Mouse (Mus musculus): ENCODE results near the gene Stk32c. TPM values are rescaled to one million over a fixed set of nuclear protein-coding genes. Genes with fewer than 3 reads are reported as not detected.

Gene Stk32c
- polyA plus RNA-seq, 1 experiment = 5.1 TPM

- H3K36me3 ChIP-seq (ENCODE audit: control insufficient read depth, insufficient read depth, low read length) = no peaks in the 10 kb centered on the region
- H3K27ac ChIP-seq (ENCODE audit: control insufficient read depth, insufficient read depth, low read depth, low read length) = no peak overlapping the region
- no peak overlapping the region for H3K4me3 ChIP-seq (ENCODE audit: control insufficient read depth, low read depth, low read length)
- no peaks in the 10 kb centered on the region for H3K27me3 ChIP-seq (ENCODE audit: control insufficient read depth, insufficient read depth, low read length)
- TF ChIP-seq CTCF (IDR thresholded peaks at IDR 0.05; ENCODE audit: control insufficient read depth, insufficient read depth, insufficient replicate concordance, low read depth, low read length) (peak; percentile 51; the same call in 1 of the 2 replicates), POLR2A (IDR thresholded peaks at IDR 0.05; ENCODE audit: control insufficient read depth, low read depth, low read length) (no peak)
- H3K4me1 ChIP-seq (ENCODE audit: control insufficient read depth, insufficient read depth, low read length) = no peaks in the 10 kb centered on the region
Measured at GRCm38 (mm10) chr7:139200108-139200507, 13.0 kb downstream of the Stk32c start.

GRCm38 (mm10) chr7:139197022-139197421, 16.1 kb downstream of the Stk32c start:
- H3K27ac ChIP-seq (ENCODE audit: control insufficient read depth, insufficient read depth, low read depth, low read length) = no peak overlapping the region
- TF ChIP-seq CTCF (IDR thresholded peaks at IDR 0.05; ENCODE audit: control insufficient read depth, insufficient read depth, insufficient replicate concordance, low read depth, low read length) = no peak
- TF ChIP-seq POLR2A (IDR thresholded peaks at IDR 0.05; ENCODE audit: control insufficient read depth, low read depth, low read length) = no peak
- no peaks in the 10 kb centered on the region for H3K4me1 ChIP-seq (ENCODE audit: control insufficient read depth, insufficient read depth, low read length)
- H3K4me3 ChIP-seq (ENCODE audit: control insufficient read depth, low read depth, low read length) = no peak overlapping the region
- no peaks in the 10 kb centered on the region for H3K27me3 ChIP-seq (ENCODE audit: control insufficient read depth, insufficient read depth, low read length)
- H3K36me3 ChIP-seq (ENCODE audit: control insufficient read depth, insufficient read depth, low read length) = no peaks in the 10 kb centered on the region

GRCm38 (mm10) chr7:139191619-139192018, 21.5 kb downstream of the Stk32c start:
- Histone ChIP-seq H3K4me1 (ENCODE audit: control insufficient read depth, insufficient read depth, low read length) (peaks cover 9% of the 10 kb centered on the region), H3K36me3 (ENCODE audit: control insufficient read depth, insufficient read depth, low read length) (no peaks in the 10 kb centered on the region), H3K27ac (ENCODE audit: control insufficient read depth, insufficient read depth, low read depth, low read length) (no peak overlapping the region), H3K4me3 (ENCODE audit: control insufficient read depth, low read depth, low read length) (no peak overlapping the region), H3K27me3 (ENCODE audit: control insufficient read depth, insufficient read depth, low read length) (no peaks in the 10 kb centered on the region; the same call in 1 of the 2 replicates)
- TF ChIP-seq CTCF (IDR thresholded peaks at IDR 0.05; ENCODE audit: control insufficient read depth, insufficient read depth, insufficient replicate concordance, low read depth, low read length) = no peak; the same call in 1 of the 2 replicates
- TF ChIP-seq POLR2A (IDR thresholded peaks at IDR 0.05; ENCODE audit: control insufficient read depth, low read depth, low read length) = no peak

- no peaks in the 10 kb centered on the region; the same call in 1 of the 2 replicates for H3K27me3 ChIP-seq (ENCODE audit: control insufficient read depth, insufficient read depth, low read length)
- H3K4me3 ChIP-seq (ENCODE audit: control insufficient read depth, low read depth, low read length) = no peak overlapping the region
- H3K4me1 ChIP-seq (ENCODE audit: control insufficient read depth, insufficient read depth, low read length) = peaks cover 9% of the 10 kb centered on the region
- H3K36me3 ChIP-seq (ENCODE audit: control insufficient read depth, insufficient read depth, low read length) = no peaks in the 10 kb centered on the region
- TF ChIP-seq POLR2A (IDR thresholded peaks at IDR 0.05; ENCODE audit: control insufficient read depth, low read depth, low read length) = no peak
- TF ChIP-seq CTCF (IDR thresholded peaks at IDR 0.05; ENCODE audit: control insufficient read depth, insufficient read depth, insufficient replicate concordance, low read depth, low read length) = no peak
- H3K27ac ChIP-seq (ENCODE audit: control insufficient read depth, insufficient read depth, low read depth, low read length) = no peak overlapping the region
Measured at GRCm38 (mm10) chr7:139190616-139191015, 22.5 kb downstream of the Stk32c start.

- Histone ChIP-seq H3K27me3 (ENCODE audit: control insufficient read depth, insufficient read depth, low read length) (no peaks in the 10 kb centered on the region; the same call in 1 of the 2 replicates), H3K36me3 (ENCODE audit: control insufficient read depth, insufficient read depth, low read length) (no peaks in the 10 kb centered on the region), H3K4me3 (ENCODE audit: control insufficient read depth, low read depth, low read length) (peak overlapping the region; percentile 63), H3K4me1 (ENCODE audit: control insufficient read depth, insufficient read depth, low read length) (peaks cover 9% of the 10 kb centered on the region), H3K27ac (ENCODE audit: control insufficient read depth, insufficient read depth, low read depth, low read length) (no peak overlapping the region)
- TF ChIP-seq POLR2A (IDR thresholded peaks at IDR 0.05; ENCODE audit: control insufficient read depth, low read depth, low read length) = no peak
- TF ChIP-seq CTCF (IDR thresholded peaks at IDR 0.05; ENCODE audit: control insufficient read depth, insufficient read depth, insufficient replicate concordance, low read depth, low read length) = no peak
Measured at GRCm38 (mm10) chr7:139188634-139189207, 24.4 kb downstream of the Stk32c start.

- Histone ChIP-seq H3K27ac (ENCODE audit: control insufficient read depth, insufficient read depth, low read depth, low read length) (no peak overlapping the region), H3K36me3 (ENCODE audit: control insufficient read depth, insufficient read depth, low read length) (no peaks in the 10 kb centered on the region), H3K4me3 (ENCODE audit: control insufficient read depth, low read depth, low read length) (peak overlapping the region; percentile 63), H3K27me3 (ENCODE audit: control insufficient read depth, insufficient read depth, low read length) (no peaks in the 10 kb centered on the region; the same call in 1 of the 2 replicates), H3K4me1 (ENCODE audit: control insufficient read depth, insufficient read depth, low read length) (peaks cover 9% of the 10 kb centered on the region)
- no peak for TF ChIP-seq CTCF (IDR thresholded peaks at IDR 0.05; ENCODE audit: control insufficient read depth, insufficient read depth, insufficient replicate concordance, low read depth, low read length)
- no peak for TF ChIP-seq POLR2A (IDR thresholded peaks at IDR 0.05; ENCODE audit: control insufficient read depth, low read depth, low read length)
Measured at GRCm38 (mm10) chr7:139187771-139188633, 25.1 kb downstream of the Stk32c start.

- Histone ChIP-seq H3K4me3 (ENCODE audit: control insufficient read depth, low read depth, low read length) (no peak overlapping the region), H3K4me1 (ENCODE audit: control insufficient read depth, insufficient read depth, low read length) (peaks cover 9% of the 10 kb centered on the region), H3K36me3 (ENCODE audit: control insufficient read depth, insufficient read depth, low read length) (no peaks in the 10 kb centered on the region), H3K27ac (ENCODE audit: control insufficient read depth, insufficient read depth, low read depth, low read length) (no peak overlapping the region), H3K27me3 (ENCODE audit: control insufficient read depth, insufficient read depth, low read length) (no peaks in the 10 kb centered on the region; the same call in 1 of the 2 replicates)
- no peak for TF ChIP-seq POLR2A (IDR thresholded peaks at IDR 0.05; ENCODE audit: control insufficient read depth, low read depth, low read length)
- TF ChIP-seq CTCF (IDR thresholded peaks at IDR 0.05; ENCODE audit: control insufficient read depth, insufficient read depth, insufficient replicate concordance, low read depth, low read length) = no peak
Measured at GRCm38 (mm10) chr7:139187277-139187676, 25.8 kb downstream of the Stk32c start.
